In the genomic region with DNA sequence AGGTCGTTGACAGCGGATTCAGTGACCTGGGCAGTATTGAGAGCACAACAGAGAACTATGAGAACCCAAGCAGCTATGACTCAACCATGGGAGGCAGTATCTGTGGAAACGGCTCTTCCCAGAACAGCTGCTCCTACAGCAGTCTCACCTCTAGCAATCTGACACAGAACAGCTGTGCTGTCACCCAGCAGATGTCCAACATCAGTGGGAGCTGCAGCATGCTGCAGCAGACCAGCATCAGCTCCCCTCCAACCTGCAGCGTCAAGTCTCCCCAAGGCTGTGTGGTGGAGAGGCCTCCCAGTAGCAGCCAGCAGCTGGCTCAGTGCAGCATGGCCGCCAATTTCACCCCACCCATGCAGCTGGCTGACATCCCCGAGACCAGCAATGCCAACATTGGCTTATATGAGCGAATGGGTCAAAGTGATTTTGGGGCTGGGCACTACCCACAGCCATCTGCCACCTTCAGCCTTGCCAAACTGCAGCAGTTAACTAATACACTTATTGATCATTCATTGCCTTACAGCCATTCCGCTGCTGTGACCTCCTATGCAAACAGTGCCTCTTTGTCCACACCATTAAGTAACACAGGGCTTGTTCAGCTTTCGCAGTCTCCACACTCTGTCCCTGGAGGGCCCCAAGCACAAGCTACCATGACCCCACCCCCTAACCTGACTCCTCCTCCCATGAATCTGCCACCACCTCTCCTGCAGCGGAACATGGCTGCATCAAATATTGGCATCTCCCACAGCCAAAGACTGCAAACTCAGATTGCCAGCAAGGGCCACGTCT, we compare ENCODE assay signal across 11 mouse cellular contexts. TPM values are rescaled to one million over a fixed set of nuclear protein-coding genes. Genes with fewer than 3 reads are reported as not detected.
DNase-seq lines count a peak whose midpoint lies in the region; ATAC-seq and TF ChIP-seq lines count a peak whose summit lies in the region.
"Had no signal": no experiment of that assay in that cellular context is flagged by ENCODE, and none has a peak within 500 bp of the region (broad histone marks: within the 10 kb centered on the region; RNA-seq: fewer than 3 reads in every experiment).

No protein-coding gene starts in this region.

- H3K4me3 ChIP-seq in embryonic facial prominence, embryonic 14.5 days (ENCODE audit: low read depth, low read length) = no peak overlapping the region
- no peak overlapping the region for H3K4me3 ChIP-seq in heart, postnatal 0 days (ENCODE audit: low read depth, low read length)

- peaks cover 10% of the 10 kb centered on the region for H3K4me1 ChIP-seq in embryonic facial prominence, embryonic 14.5 days (ENCODE audit: control insufficient read depth, insufficient read depth, low read length)
- H3K4me1 ChIP-seq in heart, postnatal 0 days (ENCODE audit: control insufficient read depth, insufficient read depth) = peaks cover 8% of the 10 kb centered on the region; the same call in 1 of the 2 replicates

- peaks cover 67% of the 10 kb centered on the region for H3K36me3 ChIP-seq in embryonic facial prominence, embryonic 14.5 days (ENCODE audit: control insufficient read depth, insufficient read depth, low read length)
- peaks cover 52% of the 10 kb centered on the region for H3K36me3 ChIP-seq in heart, postnatal 0 days (replicated peaks; ENCODE audit: control insufficient read depth, insufficient read depth, low read length)

- H3K27me3 ChIP-seq in embryonic facial prominence, embryonic 14.5 days (replicated peaks; ENCODE audit: control insufficient read depth, insufficient read depth, low read length) = no peaks in the 10 kb centered on the region
- no peaks in the 10 kb centered on the region for H3K27me3 ChIP-seq in heart, postnatal 0 days (ENCODE audit: control insufficient read depth, insufficient read depth, low read length)

- DNase-seq in kidney, postnatal 4 days = peak; percentile 63 to 64
- no peak for DNase-seq in kidney, adult 9 months
- peak; percentile 45 for DNase-seq in embryonic facial prominence, embryonic 14.5 days (ENCODE audit: low spot score)
- DNase-seq in heart, postnatal 0 days (ENCODE audit: low spot score) = no peak
- peak; percentile 74 for DNase-seq in lung, postnatal 10 days
- no peak for DNase-seq in ovary, adult 18-20 months (ENCODE audit: low spot score)
- no peak for DNase-seq in cerebellum, adult 18-20 months
- no peak for DNase-seq in cerebellum, postnatal 4 days (ENCODE audit: low spot score in 2 of 2)
- DNase-seq: cerebellum, adult 2 months; thymus, postnatal 14 days had no signal

- TF ChIP-seq CTCF in heart, postnatal 0 days (IDR thresholded peaks at IDR 0.05; ENCODE audit: low read depth) = no peak

- H3K9ac ChIP-seq in embryonic facial prominence, embryonic 14.5 days (ENCODE audit: low read depth, low read length) = no peak overlapping the region
- no peak overlapping the region for H3K9ac ChIP-seq in heart, postnatal 0 days (replicated peaks; ENCODE audit: low read depth, low read length)

- peak; percentile 64; the same call in 1 of the 2 replicates for ATAC-seq in embryonic facial prominence, embryonic 14.5 days (ENCODE audit: low read depth)
- ATAC-seq in heart, postnatal 0 days (ENCODE audit: insufficient read depth, low read depth) = peak; percentile 39; the same call in 1 of the 2 replicates

- no peaks in the 10 kb centered on the region for H3K9me3 ChIP-seq in embryonic facial prominence, embryonic 14.5 days (ENCODE audit: control insufficient read depth, low read length)
- H3K9me3 ChIP-seq in heart, postnatal 0 days (replicated peaks; ENCODE audit: control insufficient read depth, low read length) = no peaks in the 10 kb centered on the region

- WGBS in embryonic facial prominence, embryonic 14.5 days = 76% methylated on average over 11 of the region's 11 CpGs
- WGBS in heart, postnatal 0 days = 73% methylated on average over 11 of the region's 11 CpGs

- H3K27ac ChIP-seq in embryonic facial prominence, embryonic 14.5 days (replicated peaks; ENCODE audit: low read depth, low read length) = no peak overlapping the region
- no peak overlapping the region for H3K27ac ChIP-seq in heart, postnatal 0 days (ENCODE audit: low read depth)

- no peak for TF ChIP-seq EP300 in heart, postnatal 0 days (IDR thresholded peaks at IDR 0.05; ENCODE audit: low read depth)

- no peak overlapping the region for H3K4me2 ChIP-seq in embryonic facial prominence, embryonic 14.5 days (ENCODE audit: low read depth, low read length)
- no peak overlapping the region for H3K4me2 ChIP-seq in heart, postnatal 0 days (ENCODE audit: low read depth, low read length)

RNA-seq across cellular contexts. Expression of gene Dupd1, which starts 44.5 kb away (rescaled TPM):
- 0.55 and 0.95 TPM in 2 replicates for polyA plus RNA-seq in embryonic facial prominence, embryonic 14.5 days (2014; fragmentation: Nextera tagmentation; extraction: Ambion mirVana)
- total RNA-seq in heart, postnatal 0 days (2014; rRNA removed; ENCODE audit: low replicate concordance) = not detected in 2 replicates
- polyA plus RNA-seq in heart, postnatal 0 days (2015; fragmentation: Nextera tagmentation; extraction: Ambion mirVana) = 0.15 TPM in 2 replicates
- total RNA-seq: hematopoietic stem cell, adult 5-6 weeks had no signal
- polyA plus RNA-seq: cerebellum, adult 2 months had no signal

Comparison
In these comparisons a context has a peak if more than half of its experiments do, and no peak if none do; other contexts are left out.
1. DNase-seq: peak in kidney, postnatal 4 days (2 of 2), embryonic facial prominence, embryonic 14.5 days (single experiment) and lung, postnatal 10 days (single experiment); none in kidney, adult 9 months (single experiment), heart, postnatal 0 days (single experiment), ovary, adult 18-20 months (single experiment), cerebellum, adult 18-20 months (0 of 2) and cerebellum, postnatal 4 days (0 of 2).